Mouse (Mus musculus) kidney, embryonic 16.5 days (tissue): ENCODE results near the gene Flii. TPM values are rescaled to one million over a fixed set of nuclear protein-coding genes. Genes with fewer than 3 reads are reported as not detected.

ENCODE experiments used
- ATAC-seq: fragments of 200-750 bp; cut with Nextera tagmentation; 2 replicates; pipeline ENCODE4 v1.8.0; 2017; ENCODE audit warnings: moderate TSS enrichment; ENCODE audit not compliant: low FRiP score, low TSS enrichment
- H3K27ac ChIP-seq: fragments of 300-500 bp; sonication (generic); 2 replicates; pipeline ENCODE4 v1.5.1; 2014; ENCODE audit warnings: low read length
- H3K27me3 ChIP-seq: fragments of 300-500 bp; sonication (generic); 2 replicates; pipeline ENCODE4 v1.6.1; 2014; ENCODE audit warnings: low read length, control low read depth, mixed read lengths; ENCODE audit not compliant: insufficient read depth
- H3K36me3 ChIP-seq: fragments of 300-500 bp; sonication (generic); 2 replicates; pipeline ENCODE4 v1.6.1; 2014; ENCODE audit warnings: low read length, control low read depth, mixed read lengths; ENCODE audit not compliant: insufficient read depth
- H3K4me1 ChIP-seq: fragments of 300-500 bp; sonication (generic); 2 replicates; pipeline ENCODE4 v1.6.1; 2014; ENCODE audit warnings: low read length, control low read depth, mixed read lengths; ENCODE audit not compliant: insufficient read depth
- H3K4me2 ChIP-seq: fragments of 300-500 bp; sonication (generic); replicated peaks from 2 replicates; pipeline ENCODE4 v1.6.1; 2014; ENCODE audit warnings: low read depth, low read length
- H3K4me3 ChIP-seq: fragments of 300-500 bp; sonication (generic); 2 replicates; pipeline ENCODE4 v1.5.1; 2014; ENCODE audit warnings: mild to moderate bottlenecking, low read length
- H3K9ac ChIP-seq: fragments of 300-500 bp; sonication (generic); replicated peaks from 2 replicates; pipeline ENCODE4 v1.6.1; 2014; ENCODE audit warnings: low read length
- H3K9me3 ChIP-seq: fragments of 300-500 bp; sonication (generic); 2 replicates; pipeline ENCODE4 v1.6.1; 2016; ENCODE audit warnings: low read length, control low read depth
- WGBS: fragments of 180-500 bp; shearing (Covaris S2); extraction: QIAGEN DNeasy Blood & Tissue Kit; methylation state at CpG from one replicate; pipeline ENCODE4 v1.1.7; 2014; 5-methylcytosine and 5-hydroxymethylcytosine counted together
- polyA plus RNA-seq: library from polyadenylated mRNA; unstranded; fragments of >200 nt; fragmentation: Nextera tagmentation; extraction: Ambion mirVana; gene quantifications from 2 replicates; pipeline ENCODE4 v1.2.1, GENCODE M21; 2015

The Flii gene
- polyA plus RNA-seq, 1 experiment from 2014 or later, result 94.3 TPM

GRCm38 (mm10) chr11:60707672-60708071 is 19.4 kb downstream of the Flii start:
- no peak overlapping the region for H3K9ac ChIP-seq
- no peak overlapping the region for H3K27ac ChIP-seq
- H3K4me3 ChIP-seq, result no peak overlapping the region
- ATAC-seq, result no peak
- peaks cover 71% of the 10 kb centered on the region for H3K36me3 ChIP-seq
- 54% methylated on average over 3 of the region's 3 CpGs for WGBS
- H3K9me3 ChIP-seq, result no peaks in the 10 kb centered on the region
- 0 out of 2 replicates have a peak, but pooled peaks cover 6% of the 10 kb centered on the region for H3K4me1 ChIP-seq
- H3K4me2 ChIP-seq, result no peak overlapping the region
- no peaks in the 10 kb centered on the region for H3K27me3 ChIP-seq

- 71% methylated on average over 14 of the region's 14 CpGs for WGBS
- Histone ChIP-seq H3K4me2 (no peak overlapping the region), H3K27me3 (no peaks in the 10 kb centered on the region), H3K27ac (no peak overlapping the region), H3K9me3 (no peaks in the 10 kb centered on the region), H3K36me3 (peaks cover 63% of the 10 kb centered on the region), H3K4me3 (no peak overlapping the region), H3K9ac (no peak overlapping the region), H3K4me1 (peaks cover 8% of the 10 kb centered on the region; the same call in 1 of the 2 replicates)
- ATAC-seq, result peak; percentile 19; the same call in 1 of the 2 replicates
Observed at GRCm38 (mm10) chr11:60706696-60707480, 20.2 kb downstream of the Flii start.

GRCm38 (mm10) chr11:60706076-60706475 is 21.0 kb downstream of the Flii start:
- 86% methylated on average over 7 of the region's 7 CpGs for WGBS
- H3K4me3 ChIP-seq, result no peak overlapping the region
- H3K4me1 ChIP-seq, result peaks cover 16% of the 10 kb centered on the region
- H3K27me3 ChIP-seq, result no peaks in the 10 kb centered on the region
- no peak overlapping the region for H3K9ac ChIP-seq
- H3K9me3 ChIP-seq, result no peaks in the 10 kb centered on the region
- H3K36me3 ChIP-seq, result peaks cover 55% of the 10 kb centered on the region
- H3K4me2 ChIP-seq, result no peak overlapping the region
- H3K27ac ChIP-seq, result no peak overlapping the region
- no peak for ATAC-seq

GRCm38 (mm10) chr11:60705255-60705654 is 21.8 kb downstream of the Flii start:
- no peak for ATAC-seq
- 94% methylated on average over 3 of the region's 3 CpGs for WGBS
- Histone ChIP-seq H3K27ac (no peak overlapping the region), H3K4me2 (no peak overlapping the region), H3K36me3 (peaks cover 47% of the 10 kb centered on the region), H3K4me3 (no peak overlapping the region), H3K27me3 (no peaks in the 10 kb centered on the region), H3K9ac (no peak overlapping the region), H3K9me3 (no peaks in the 10 kb centered on the region), H3K4me1 (peaks cover 22% of the 10 kb centered on the region)

- no peak for ATAC-seq
- 90% methylated on average over 19 of the region's 19 CpGs for WGBS
- no peak overlapping the region for H3K9ac ChIP-seq
- H3K4me2 ChIP-seq, result no peak overlapping the region
- H3K4me1 ChIP-seq, result peaks cover 22% of the 10 kb centered on the region
- no peaks in the 10 kb centered on the region for H3K27me3 ChIP-seq
- H3K27ac ChIP-seq, result no peak overlapping the region
- H3K36me3 ChIP-seq, result peaks cover 38% of the 10 kb centered on the region
- no peak overlapping the region for H3K4me3 ChIP-seq
- no peaks in the 10 kb centered on the region for H3K9me3 ChIP-seq
Observed at GRCm38 (mm10) chr11:60704023-60704880, 22.8 kb downstream of the Flii start.

- Histone ChIP-seq H3K27me3 (no peaks in the 10 kb centered on the region), H3K27ac (no peak overlapping the region), H3K36me3 (peaks cover 27% of the 10 kb centered on the region), H3K9ac (no peak overlapping the region), H3K4me1 (peaks cover 32% of the 10 kb centered on the region), H3K4me2 (no peak overlapping the region), H3K4me3 (no peak overlapping the region), H3K9me3 (no peaks in the 10 kb centered on the region)
- ATAC-seq, result no peak
- 40% methylated on average over 4 of the region's 4 CpGs for WGBS
Observed at GRCm38 (mm10) chr11:60703131-60703530, 23.9 kb downstream of the Flii start.

- no peak overlapping the region for H3K4me3 ChIP-seq
- no peak for ATAC-seq
- H3K9ac ChIP-seq, result no peak overlapping the region
- H3K27ac ChIP-seq, result no peak overlapping the region
- H3K9me3 ChIP-seq, result no peaks in the 10 kb centered on the region
- WGBS, result 78% methylated on average over 2 of the region's 4 CpGs
- H3K27me3 ChIP-seq, result no peaks in the 10 kb centered on the region
- peaks cover 26% of the 10 kb centered on the region for H3K4me1 ChIP-seq
- peaks cover 13% of the 10 kb centered on the region for H3K36me3 ChIP-seq
- H3K4me2 ChIP-seq, result 0 out of 2 replicates have a peak overlapping the region, but pooled peaks have one; percentile 14
Observed at GRCm38 (mm10) chr11:60701611-60702010, 25.5 kb downstream of the Flii start.

- Histone ChIP-seq H3K9ac (peak overlapping the region; percentile 91), H3K9me3 (no peaks in the 10 kb centered on the region), H3K27me3 (no peaks in the 10 kb centered on the region), H3K4me1 (peaks cover 26% of the 10 kb centered on the region), H3K4me3 (peak overlapping the region; percentile 91), H3K4me2 (peak overlapping the region; percentile 83), H3K36me3 (peaks cover 4% of the 10 kb centered on the region), H3K27ac (peak overlapping the region; percentile 82; the same call in 1 of the 2 replicates)
- no peak; the same call in 1 of the 2 replicates for ATAC-seq
- 28% methylated on average over 12 of the region's 12 CpGs for WGBS
Observed at GRCm38 (mm10) chr11:60700320-60701185, 26.5 kb downstream of the Flii start.

- WGBS, result 0% methylated on average over 62 of the region's 73 CpGs
Observed at GRCm38 (mm10) chr11:60699524-60700075, 27.5 kb downstream of the Flii start, which contains the start of gene Llgl1. Gene Llgl1 (plus strand): TSS chr11:60699723.

More at GRCm38 (mm10) chr11:60699524-60700075, 27.5 kb downstream of the Flii start, which contains the start of gene Llgl1:
- Histone ChIP-seq H3K27ac (peak within 1 kb of the TSS; percentile 93), H3K4me3 (peak within 1 kb of the TSS; percentile 91), H3K4me1 (peaks cover 26% of the 10 kb centered on the region), H3K9me3 (no peaks in the 10 kb centered on the region), H3K4me2 (peak within 1 kb of the TSS; percentile 83), H3K9ac (peak within 1 kb of the TSS; percentile 91), H3K36me3 (peaks cover 1% of the 10 kb centered on the region), H3K27me3 (no peaks in the 10 kb centered on the region)
- peak; percentile 90 for ATAC-seq
